Mouse (Mus musculus): Measurements from ENCODE around the gene Tead1. TPM values are rescaled to one million over a fixed set of nuclear protein-coding genes. Genes with fewer than 3 reads are reported as not detected.
A peak's percentile ranks its signal among the peaks of the same experiment; 100 is the strongest.

Gene Tead1
- polyA plus RNA-seq, 1 experiment from 2014 or later, result 2.1 TPM

GRCm38 (mm10) chr7:112730209-112730608 is 51.1 kb downstream of the Tead1 start:
- TF ChIP-seq EP300 (IDR thresholded peaks at IDR 0.05; ENCODE audit: low read depth), result no peak
- TF ChIP-seq CTCF (IDR thresholded peaks at IDR 0.05; ENCODE audit: low read depth), result no peak
- H3K27me3 ChIP-seq (ENCODE audit: insufficient read depth, low read length), result no peaks in the 10 kb centered on the region
- ATAC-seq (no peak), DNase-seq (no peak)
- H3K9ac ChIP-seq (replicated peaks), result no peak overlapping the region
- 58% methylated on average over 5 of the region's 5 CpGs for WGBS (ENCODE audit: insufficient replicate concordance)
- no peak overlapping the region for H3K4me2 ChIP-seq (ENCODE audit: low read depth, low read length)
- peaks cover 8% of the 10 kb centered on the region for H3K4me1 ChIP-seq (ENCODE audit: insufficient read depth)
- no peak overlapping the region for H3K4me3 ChIP-seq (ENCODE audit: low read depth, low read length)
- no peaks in the 10 kb centered on the region for H3K36me3 ChIP-seq (replicated peaks; ENCODE audit: insufficient read depth, low read length)
- H3K9me3 ChIP-seq (ENCODE audit: low read length), result no peaks in the 10 kb centered on the region
- no peak overlapping the region for H3K27ac ChIP-seq (ENCODE audit: low read depth)

DNA sequence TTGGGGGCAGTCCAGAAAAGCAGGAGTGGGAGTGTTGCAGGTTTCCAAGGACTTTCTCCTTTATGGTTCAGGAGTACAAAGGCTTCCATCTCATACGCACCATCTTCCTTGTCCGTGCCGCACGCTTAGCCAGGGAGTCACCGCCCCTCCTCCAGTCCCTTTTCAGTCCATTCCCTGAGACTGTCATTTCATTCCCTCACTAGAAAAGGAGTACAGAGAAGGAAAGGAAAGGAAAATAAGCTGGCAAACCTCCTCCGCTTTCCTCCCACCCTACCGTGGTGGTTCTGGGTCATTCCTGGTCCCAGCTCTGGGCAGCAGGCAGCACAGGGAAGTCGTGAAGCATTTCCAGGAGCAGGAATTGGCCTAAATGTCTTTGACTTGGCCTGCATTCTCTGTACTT is 52.5 kb downstream of the Tead1 start:
- ATAC-seq (no peak), DNase-seq (no peak)
- Histone ChIP-seq H3K27ac (ENCODE audit: low read depth) (no peak overlapping the region), H3K9ac (replicated peaks) (no peak overlapping the region), H3K4me3 (ENCODE audit: low read depth, low read length) (no peak overlapping the region), H3K36me3 (replicated peaks; ENCODE audit: insufficient read depth, low read length) (no peaks in the 10 kb centered on the region), H3K4me2 (ENCODE audit: low read depth, low read length) (no peak overlapping the region), H3K9me3 (ENCODE audit: low read length) (no peaks in the 10 kb centered on the region), H3K4me1 (ENCODE audit: insufficient read depth) (peaks cover 8% of the 10 kb centered on the region), H3K27me3 (ENCODE audit: insufficient read depth, low read length) (no peaks in the 10 kb centered on the region)
- 77% methylated on average over 8 of the region's 8 CpGs for WGBS (ENCODE audit: insufficient replicate concordance)
- no peak for TF ChIP-seq EP300 (IDR thresholded peaks at IDR 0.05; ENCODE audit: low read depth)
- TF ChIP-seq CTCF (IDR thresholded peaks at IDR 0.05; ENCODE audit: low read depth), result no peak

DNA sequence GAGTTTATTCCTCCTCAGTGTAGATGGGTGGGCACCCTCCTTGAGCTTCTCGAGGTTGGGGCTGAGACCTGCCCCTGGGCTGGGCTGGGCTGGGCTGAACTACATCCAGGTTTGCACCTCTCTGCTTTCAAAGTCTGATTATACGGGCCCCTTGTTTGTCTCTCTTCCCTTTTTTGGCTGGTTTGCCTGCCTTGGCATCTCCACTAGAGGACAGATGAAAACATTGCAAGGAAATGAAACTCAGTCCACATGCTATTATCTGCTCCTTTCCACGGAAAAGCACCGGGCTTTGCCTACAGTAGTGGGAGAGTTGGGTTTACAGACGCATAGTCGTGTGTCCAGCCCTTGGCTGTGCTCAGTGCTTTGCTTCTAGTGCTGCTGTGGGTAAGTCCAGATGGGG is 60.1 kb downstream of the Tead1 start:
- no peaks in the 10 kb centered on the region for H3K36me3 ChIP-seq (replicated peaks; ENCODE audit: insufficient read depth, low read length)
- H3K27me3 ChIP-seq (ENCODE audit: insufficient read depth, low read length), result no peaks in the 10 kb centered on the region
- H3K9me3 ChIP-seq (ENCODE audit: low read length), result no peaks in the 10 kb centered on the region
- no peak overlapping the region for H3K4me3 ChIP-seq (ENCODE audit: low read depth, low read length)
- 53% methylated on average over 6 of the region's 6 CpGs for WGBS (ENCODE audit: insufficient replicate concordance)
- H3K9ac ChIP-seq (replicated peaks), result no peak overlapping the region
- no peak for TF ChIP-seq EP300 (IDR thresholded peaks at IDR 0.05; ENCODE audit: low read depth)
- no peak for TF ChIP-seq CTCF (IDR thresholded peaks at IDR 0.05; ENCODE audit: low read depth)
- DNase-seq (no peak), ATAC-seq (no peak)
- no peak overlapping the region for H3K27ac ChIP-seq (ENCODE audit: low read depth)
- peaks cover 7% of the 10 kb centered on the region; the same call in 1 of the 2 replicates for H3K4me1 ChIP-seq (ENCODE audit: insufficient read depth)
- H3K4me2 ChIP-seq (ENCODE audit: low read depth, low read length), result no peak overlapping the region

GRCm38 (mm10) chr7:112741790-112742189 is 62.7 kb downstream of the Tead1 start:
- Histone ChIP-seq H3K9me3 (ENCODE audit: low read length) (no peaks in the 10 kb centered on the region), H3K9ac (replicated peaks) (no peak overlapping the region), H3K4me2 (ENCODE audit: low read depth, low read length) (no peak overlapping the region), H3K27me3 (ENCODE audit: insufficient read depth, low read length) (no peaks in the 10 kb centered on the region), H3K27ac (ENCODE audit: low read depth) (no peak overlapping the region), H3K36me3 (replicated peaks; ENCODE audit: insufficient read depth, low read length) (no peaks in the 10 kb centered on the region), H3K4me1 (ENCODE audit: insufficient read depth) (peaks cover 7% of the 10 kb centered on the region; the same call in 1 of the 2 replicates), H3K4me3 (ENCODE audit: low read depth, low read length) (no peak overlapping the region)
- TF ChIP-seq EP300 (IDR thresholded peaks at IDR 0.05; ENCODE audit: low read depth) (no peak), CTCF (IDR thresholded peaks at IDR 0.05; ENCODE audit: low read depth) (no peak)
- 58% methylated on average over 12 of the region's 12 CpGs for WGBS (ENCODE audit: insufficient replicate concordance)
- DNase-seq, result no peak
- ATAC-seq, result no peak

DNA sequence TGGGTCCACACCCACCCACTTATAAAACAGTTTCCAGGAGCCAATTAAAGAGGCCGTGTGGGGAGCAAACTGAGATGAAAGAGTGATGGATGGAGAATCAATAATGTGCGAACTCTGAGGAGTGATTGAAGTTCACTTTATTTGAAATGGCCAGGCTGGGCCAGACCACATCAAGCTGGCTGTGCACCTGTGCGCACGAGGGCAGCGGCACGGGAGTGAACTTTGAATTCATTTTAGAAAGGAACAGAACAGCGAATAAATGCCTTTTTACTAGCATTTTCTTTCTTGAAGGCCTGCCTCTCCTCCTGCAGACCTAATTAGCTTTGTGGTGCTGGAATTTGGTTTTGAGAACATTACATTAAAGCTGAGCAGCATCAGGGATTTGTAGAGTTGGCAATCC is 63.9 kb downstream of the Tead1 start:
- Histone ChIP-seq H3K4me3 (ENCODE audit: low read depth, low read length) (no peak overlapping the region), H3K9me3 (ENCODE audit: low read length) (no peaks in the 10 kb centered on the region), H3K4me1 (ENCODE audit: insufficient read depth) (peaks cover 7% of the 10 kb centered on the region; the same call in 1 of the 2 replicates), H3K27me3 (ENCODE audit: insufficient read depth, low read length) (no peaks in the 10 kb centered on the region), H3K4me2 (ENCODE audit: low read depth, low read length) (no peak overlapping the region), H3K36me3 (replicated peaks; ENCODE audit: insufficient read depth, low read length) (no peaks in the 10 kb centered on the region), H3K9ac (replicated peaks) (no peak overlapping the region), H3K27ac (ENCODE audit: low read depth) (no peak overlapping the region)
- 42% methylated on average over 7 of the region's 7 CpGs for WGBS (ENCODE audit: insufficient replicate concordance)
- ATAC-seq (no peak), DNase-seq (no peak)
- TF ChIP-seq EP300 (IDR thresholded peaks at IDR 0.05; ENCODE audit: low read depth), result no peak
- no peak for TF ChIP-seq CTCF (IDR thresholded peaks at IDR 0.05; ENCODE audit: low read depth)

- Histone ChIP-seq H3K9me3 (ENCODE audit: low read length) (no peaks in the 10 kb centered on the region), H3K9ac (replicated peaks) (no peak overlapping the region), H3K27ac (ENCODE audit: low read depth) (no peak overlapping the region), H3K4me1 (ENCODE audit: insufficient read depth) (peaks cover 7% of the 10 kb centered on the region; the same call in 1 of the 2 replicates), H3K36me3 (replicated peaks; ENCODE audit: insufficient read depth, low read length) (no peaks in the 10 kb centered on the region), H3K4me3 (ENCODE audit: low read depth, low read length) (no peak overlapping the region), H3K4me2 (ENCODE audit: low read depth, low read length) (0 out of 2 replicates have a peak overlapping the region, but pooled peaks have one; percentile 18), H3K27me3 (ENCODE audit: insufficient read depth, low read length) (no peaks in the 10 kb centered on the region)
- 9% methylated on average over 11 of the region's 11 CpGs for WGBS (ENCODE audit: insufficient replicate concordance)
- TF ChIP-seq EP300 (IDR thresholded peaks at IDR 0.05; ENCODE audit: low read depth) (no peak), CTCF (IDR thresholded peaks at IDR 0.05; ENCODE audit: low read depth) (no peak)
- no peak for ATAC-seq
- peak; percentile 29 for DNase-seq
Measured at GRCm38 (mm10) chr7:112743621-112744395, 64.7 kb downstream of the Tead1 start.

All from liver, postnatal 0 days (tissue).